Mouse (Mus musculus) liver, postnatal 0 days (tissue): ENCODE results near the gene Ddx23.

Experiments
- CTCF ChIP-seq: sonication (generic); IDR thresholded peaks from 2 replicates; pipeline ENCODE4 v1.5.1; 2016; ENCODE audit warnings: antibody characterized with exemption, low read depth
- EP300 ChIP-seq: IDR thresholded peaks from 2 replicates; pipeline ENCODE4 v1.6.1; 2016; ENCODE audit warnings: antibody characterized with exemption, low read depth, mild to moderate bottlenecking

- no peak for TF ChIP-seq CTCF
- TF ChIP-seq EP300 = no peak
These were observed 15.3 kb upstream of the Ddx23 start for GRCm38 (mm10) chr15:98677977-98678376.
